Mouse (Mus musculus) gastrocnemius, postnatal 25 days (tissue): ENCODE data around the gene Ap1g2. TPM values are rescaled to one million over a fixed set of nuclear protein-coding genes. Genes with fewer than 3 reads are reported as not detected.

ENCODE experiments used
- DNase-seq: peaks from one replicate; pipeline ENCODE4 v3.0.0; 2022
- total RNA-seq, 2 experiments: library from RNA; stranded (reverse); gene quantifications; 1 replicate in 1 of 2; 2 replicates in 1 of 2; pipeline ENCODE4 v1.2.3; 2021

Ap1g2 gene
- total RNA-seq, 2 experiments from 2014 or later = 4.8 to 5.7 TPM

GRCm38 (mm10) chr14:55113975-55114645, 7.7 kb upstream of the Ap1g2 start:
- DNase-seq = no peak

GRCm38 (mm10) chr14:55113351-55113974, 7.1 kb upstream of the Ap1g2 start:
- no peak for DNase-seq

- DNase-seq = no peak
Measured at GRCm38 (mm10) chr14:55111720-55112119, 5.3 kb upstream of the Ap1g2 start.

- no peak for DNase-seq
Measured at GRCm38 (mm10) chr14:55110076-55110475, 3.7 kb upstream of the Ap1g2 start.

- no peak for DNase-seq
Measured at GRCm38 (mm10) chr14:55109048-55109873, 2.9 kb upstream of the Ap1g2 start.

- DNase-seq = no peak
Measured at GRCm38 (mm10) chr14:55108202-55108870, 1.9 kb upstream of the Ap1g2 start.

GRCm38 (mm10) chr14:55106990-55107389, 597 bp upstream of the Ap1g2 start:
- DNase-seq = no peak

- no peak for DNase-seq
Measured at GRCm38 (mm10) chr14:55105386-55105785, 1.0 kb downstream of the Ap1g2 start.

GRCm38 (mm10) chr14:55104365-55104764, 2.0 kb downstream of the Ap1g2 start:
- DNase-seq = no peak

- DNase-seq = no peak
Measured at GRCm38 (mm10) chr14:55102253-55102785, 4.1 kb downstream of the Ap1g2 start.

- DNase-seq = no peak
Measured at GRCm38 (mm10) chr14:55101592-55101991, 4.8 kb downstream of the Ap1g2 start.

- DNase-seq = no peak
Measured at GRCm38 (mm10) chr14:55098067-55098466, 8.3 kb downstream of the Ap1g2 start.

GRCm38 (mm10) chr14:55097646-55098045, 8.7 kb downstream of the Ap1g2 start:
- DNase-seq = no peak

- no peak for DNase-seq
Measured at GRCm38 (mm10) chr14:55096573-55097087, 9.8 kb downstream of the Ap1g2 start.

- no peak for DNase-seq
Measured at GRCm38 (mm10) chr14:55095671-55096070, 10.7 kb downstream of the Ap1g2 start.

- DNase-seq = no peak
Measured at GRCm38 (mm10) chr14:55095263-55095662, 11.1 kb downstream of the Ap1g2 start.

- DNase-seq = peak; percentile 74
Measured at GRCm38 (mm10) chr14:55094704-55095231, 11.6 kb downstream of the Ap1g2 start, which contains the start of gene Thtpa. Thtpa (plus strand) TSS chr14:55094784.

- no peak for DNase-seq
Measured at GRCm38 (mm10) chr14:55093927-55094326, 12.5 kb downstream of the Ap1g2 start.

GRCm38 (mm10) chr14:55092011-55092577, 14.3 kb downstream of the Ap1g2 start, which contains the start of gene Zfhx2:
Zfhx2 (minus strand) TSS chr14:55092324.
- peak; percentile 91 for DNase-seq

GRCm38 (mm10) chr14:55091209-55091865, 15.1 kb downstream of the Ap1g2 start:
- no peak for DNase-seq
